Mouse (Mus musculus) thymus, postnatal 36 days (tissue): ENCODE measurements around the gene Eogt.

ENCODE experiments used
- DNase-seq, 2 experiments: peaks; one replicate each; pipeline ENCODE4 v3.0.0; 2022; ENCODE audit warnings: mixed read lengths in 2 of 2

Eogt gene

GRCm38 (mm10) chr6:97104264-97104852 is 44.6 kb downstream of the Eogt start:
- DNase-seq = no peak

GRCm38 (mm10) chr6:97101958-97102702 is 46.9 kb downstream of the Eogt start:
- DNase-seq = no peak

- no peak for DNase-seq
These were observed 47.6 kb downstream of the Eogt start for GRCm38 (mm10) chr6:97101190-97101957.

- no peak for DNase-seq
These were observed 66.6 kb downstream of the Eogt start for GRCm38 (mm10) chr6:97082336-97082735.

- no peak for DNase-seq
These were observed 69.0 kb downstream of the Eogt start for GRCm38 (mm10) chr6:97080016-97080415.

GRCm38 (mm10) chr6:97060074-97060681 is 88.8 kb downstream of the Eogt start, which contains the start of gene Fam19a4:
TSS of gene Fam19a4 (minus strand) at chr6:97060413.
- no peak for DNase-seq
